Mouse (Mus musculus) embryonic fibroblast, embryonic 13.5 days (primary cell): ENCODE results near the gene Magi3.

ENCODE experiments used
- CTCF ChIP-seq: IDR thresholded peaks from 2 replicates; pipeline ENCODE4 v1.5.1; 2011; ENCODE audit warnings: mild to moderate bottlenecking, control low read depth, low read length, moderate library complexity, borderline replicate concordance; ENCODE audit not compliant: insufficient read depth
- POLR2A ChIP-seq: IDR thresholded peaks from 2 replicates; pipeline ENCODE4 v1.6.1; 2011; ENCODE audit warnings: low read depth, mild to moderate bottlenecking, control low read depth, low read length, moderate library complexity

- no peak for TF ChIP-seq CTCF
- no peak for TF ChIP-seq POLR2A
These were observed 213.2 kb downstream of the Magi3 start for GRCm38 (mm10) chr3:104006896-104007466.
